Mouse (Mus musculus) kidney, postnatal 10 days (tissue): Measurements from ENCODE around the gene Cop1.

Experiments
- DNase-seq: peaks from one replicate; pipeline ENCODE4 v3.0.0; 2021; ENCODE audit warnings: mixed read lengths

Gene Cop1

GRCm38 (mm10) chr1:159231781-159232571 lies at the start of gene Cop1:
Gene Cop1, plus strand, starts transcription at chr1:159232320.
- DNase-seq, result peak; percentile 96

- DNase-seq, result no peak
Measured at GRCm38 (mm10) chr1:159186741-159187140, 45.4 kb upstream of the Cop1 start.

- DNase-seq, result no peak
Measured at GRCm38 (mm10) chr1:159198603-159199002, 33.5 kb upstream of the Cop1 start.

GRCm38 (mm10) chr1:159199606-159200005 lies 32.5 kb upstream of the Cop1 start:
- no peak for DNase-seq

- DNase-seq, result no peak
Measured at GRCm38 (mm10) chr1:159201220-159201619, 30.9 kb upstream of the Cop1 start.

GRCm38 (mm10) chr1:159211711-159212110 lies 20.4 kb upstream of the Cop1 start:
- DNase-seq, result no peak

GRCm38 (mm10) chr1:159217437-159217836 lies 14.7 kb upstream of the Cop1 start:
- no peak for DNase-seq

- no peak for DNase-seq
Measured at GRCm38 (mm10) chr1:159222046-159222445, 10.1 kb upstream of the Cop1 start.

GRCm38 (mm10) chr1:159225064-159225824 lies 6.9 kb upstream of the Cop1 start:
- DNase-seq, result no peak

- DNase-seq, result peak; percentile 46
Measured at GRCm38 (mm10) chr1:159232572-159233261, 597 bp downstream of the Cop1 start.

GRCm38 (mm10) chr1:159233426-159233825 lies 1.3 kb downstream of the Cop1 start:
- DNase-seq, result no peak

GRCm38 (mm10) chr1:159234496-159234895 lies 2.4 kb downstream of the Cop1 start:
- peak; percentile 9 for DNase-seq

GRCm38 (mm10) chr1:159235674-159236073 lies 3.6 kb downstream of the Cop1 start:
- no peak for DNase-seq

- DNase-seq, result no peak
Measured at GRCm38 (mm10) chr1:159238147-159238546, 6.0 kb downstream of the Cop1 start.

GRCm38 (mm10) chr1:159250320-159250719 lies 18.2 kb downstream of the Cop1 start:
- no peak for DNase-seq

- DNase-seq, result no peak
Measured at GRCm38 (mm10) chr1:159253078-159253477, 21.0 kb downstream of the Cop1 start.

GRCm38 (mm10) chr1:159254906-159255685 lies 23.0 kb downstream of the Cop1 start:
- no peak for DNase-seq

- no peak for DNase-seq
Measured at GRCm38 (mm10) chr1:159256543-159256942, 24.4 kb downstream of the Cop1 start.

- no peak for DNase-seq
Measured at GRCm38 (mm10) chr1:159263820-159264219, 31.7 kb downstream of the Cop1 start.

- no peak for DNase-seq
Measured at GRCm38 (mm10) chr1:159280072-159280471, 48.0 kb downstream of the Cop1 start.

GRCm38 (mm10) chr1:159281861-159282260 lies 49.7 kb downstream of the Cop1 start:
- no peak for DNase-seq

- DNase-seq, result no peak
Measured at GRCm38 (mm10) chr1:159286833-159287232, 54.7 kb downstream of the Cop1 start.

GRCm38 (mm10) chr1:159290219-159290618 lies 58.1 kb downstream of the Cop1 start:
- no peak for DNase-seq
